Mouse (Mus musculus): ENCODE results near the gene Klk1b26.
"Not testable (repeated sequence)": the region's sequence is repeated elsewhere in the genome, so short reads cannot be mapped to it uniquely, and the experiment has no call there.

The Klk1b26 gene

DNA sequence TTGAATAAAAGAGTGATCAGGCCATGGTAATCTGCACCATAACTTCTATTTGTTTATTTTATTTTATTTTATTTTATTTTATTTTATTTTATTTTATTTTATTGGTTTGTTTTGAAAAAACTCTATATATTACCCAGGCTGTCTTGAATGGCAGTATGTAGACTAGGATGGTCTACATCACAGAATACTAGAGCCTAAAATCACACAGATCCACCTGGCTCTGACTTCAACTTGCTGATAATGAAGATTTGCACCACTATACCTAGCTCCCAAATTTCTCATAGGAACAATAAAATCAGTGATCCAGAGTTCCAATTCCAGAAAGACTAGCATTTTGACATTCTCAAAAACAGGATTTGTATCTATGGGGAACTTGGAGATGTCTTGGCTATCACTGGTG, at the start of gene Klk1b26:
Klk1b26 (plus strand) TSS at position 301 of the 400 bp plus-strand sequence.
- not testable (repeated sequence) for TF ChIP-seq GATA4 (IDR thresholded peaks at IDR 0.05; ENCODE audit: insufficient replicate concordance, low read length)

DNA sequence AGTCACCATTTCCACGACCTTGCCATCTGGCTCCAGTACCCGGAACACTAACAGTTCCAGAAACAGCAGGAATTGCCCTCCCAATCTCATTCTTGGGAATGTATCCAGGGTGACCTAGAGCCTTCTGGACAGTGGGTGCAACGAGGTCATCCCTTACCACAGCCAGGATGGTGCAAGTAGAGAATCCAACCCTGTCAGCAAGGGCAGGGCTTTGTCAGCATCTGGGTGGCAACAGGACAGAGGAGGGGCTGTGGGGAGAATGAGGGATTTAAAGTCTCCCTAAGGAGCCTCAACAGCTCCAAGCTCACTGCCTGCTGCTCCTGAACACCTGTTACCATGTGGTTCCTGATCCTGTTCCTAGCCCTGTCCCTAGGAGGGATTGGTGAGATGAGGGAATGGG, 45.5 kb upstream of the Klk1b26 start, which contains the start of gene Klk1b1:
Klk1b1 (plus strand) TSS at position 301 of the 400 bp plus-strand sequence.
- TF ChIP-seq GATA4 (IDR thresholded peaks at IDR 0.05; ENCODE audit: insufficient replicate concordance, low read length), result no peak

DNA sequence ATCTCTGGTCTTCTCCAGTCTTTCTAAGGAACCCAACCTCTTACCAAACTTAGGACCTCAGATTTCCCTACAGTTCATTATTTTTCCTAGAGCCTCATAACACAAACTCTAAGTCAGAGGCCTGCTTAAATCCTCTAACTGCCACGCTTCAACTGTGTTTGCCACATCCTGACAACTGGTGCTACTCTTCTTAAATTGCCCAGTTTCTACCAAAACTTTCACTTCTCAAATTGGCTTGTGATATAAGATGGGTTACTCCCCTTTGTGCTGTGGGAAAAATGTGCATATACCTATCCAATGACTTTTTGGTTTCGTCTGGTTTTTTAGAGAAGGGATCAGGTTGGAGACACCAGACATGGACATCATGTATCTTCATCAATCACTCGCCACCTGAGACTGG, 44.9 kb upstream of the Klk1b26 start:
- TF ChIP-seq GATA4 (IDR thresholded peaks at IDR 0.05; ENCODE audit: insufficient replicate concordance, low read length), result no peak

DNA sequence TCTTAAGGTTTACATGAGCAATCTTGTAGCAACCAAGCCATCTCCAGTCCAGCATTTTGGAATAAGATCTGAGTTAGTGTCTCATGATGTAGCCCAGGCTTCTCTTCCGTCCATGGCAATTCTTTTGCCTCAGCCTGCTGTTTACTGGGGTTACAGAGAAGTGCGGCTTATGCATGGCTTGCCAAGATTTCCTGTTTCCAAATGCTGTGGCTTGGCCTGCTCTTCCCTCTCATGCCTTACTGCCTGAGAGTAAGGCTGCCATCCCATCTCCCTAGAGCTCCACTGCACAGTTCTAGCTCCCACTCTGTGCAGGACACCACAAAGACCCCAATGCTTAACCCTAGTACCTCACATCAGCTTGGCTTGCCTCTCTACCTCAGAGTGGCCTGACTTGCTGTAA, 44.4 kb upstream of the Klk1b26 start:
- no peak for TF ChIP-seq GATA4 (IDR thresholded peaks at IDR 0.05; ENCODE audit: insufficient replicate concordance, low read length)

DNA sequence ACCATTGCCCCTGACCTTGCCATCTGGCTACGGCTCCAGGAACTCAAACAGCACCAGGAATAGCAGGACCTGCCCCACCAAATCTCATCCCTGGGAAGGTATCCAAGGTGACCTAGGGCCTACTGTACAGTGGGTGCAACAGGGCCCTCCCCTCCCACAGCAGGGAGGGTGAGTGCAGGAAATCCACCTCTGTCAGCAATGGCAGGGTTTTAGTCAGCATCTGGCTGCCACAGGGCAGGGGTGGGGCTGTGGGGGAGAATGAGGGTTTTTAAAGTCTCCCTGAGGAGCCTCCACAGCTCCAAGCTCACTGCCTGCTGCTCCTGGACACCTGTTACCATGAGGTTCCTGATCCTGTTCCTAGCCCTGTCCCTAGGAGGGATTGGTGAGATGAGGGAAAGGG, 36.2 kb upstream of the Klk1b26 start, which contains the start of gene Klk1b9:
Klk1b9 (plus strand) TSS at position 301 of the 400 bp plus-strand sequence.
- not testable (repeated sequence) for TF ChIP-seq GATA4 (IDR thresholded peaks at IDR 0.05; ENCODE audit: insufficient replicate concordance, low read length)

DNA sequence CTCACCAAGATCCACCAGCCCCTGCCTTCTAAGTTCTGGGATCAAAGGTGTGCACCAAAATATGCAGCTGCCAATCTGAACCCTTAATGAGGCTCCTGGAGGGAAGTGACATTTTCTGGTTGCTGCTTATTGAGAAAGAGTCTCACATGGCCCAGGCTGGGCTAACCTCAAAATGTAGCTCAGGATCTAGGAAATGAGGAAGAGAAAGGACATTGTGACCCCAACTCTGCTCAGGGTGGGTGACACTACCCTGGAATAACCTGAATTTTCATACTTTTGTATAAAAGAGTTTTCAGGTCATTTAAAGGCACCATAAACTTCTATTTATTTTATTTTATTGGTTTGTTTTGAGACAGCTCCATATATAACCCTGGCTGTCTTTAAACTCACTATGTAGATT, 26.3 kb upstream of the Klk1b26 start:
- TF ChIP-seq GATA4 (IDR thresholded peaks at IDR 0.05; ENCODE audit: insufficient replicate concordance, low read length), result no peak

DNA sequence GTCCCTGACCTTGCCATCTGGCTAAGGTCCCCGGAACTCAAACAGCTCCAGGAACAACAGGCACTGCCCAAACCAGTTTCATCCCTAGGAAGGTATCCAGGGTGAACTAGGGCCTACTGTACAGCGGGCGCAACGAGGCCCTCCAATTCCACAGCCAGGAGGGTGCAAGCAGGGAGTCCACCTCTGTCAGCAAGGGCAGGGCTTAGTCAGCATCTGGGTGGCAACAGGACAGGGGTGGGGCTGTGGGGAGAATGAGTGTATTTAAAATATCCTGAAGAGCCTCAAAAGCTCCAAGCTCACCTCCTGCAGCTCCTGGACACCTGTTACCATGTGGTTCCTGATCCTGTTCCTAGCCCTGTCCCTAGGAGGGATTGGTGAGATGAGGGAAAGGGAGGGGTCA, 16.4 kb upstream of the Klk1b26 start, which contains the start of gene Klk1b11:
Klk1b11 (plus strand) TSS at position 301 of the 400 bp plus-strand sequence.
- TF ChIP-seq GATA4 (IDR thresholded peaks at IDR 0.05; ENCODE audit: insufficient replicate concordance, low read length), result not testable (repeated sequence)

DNA sequence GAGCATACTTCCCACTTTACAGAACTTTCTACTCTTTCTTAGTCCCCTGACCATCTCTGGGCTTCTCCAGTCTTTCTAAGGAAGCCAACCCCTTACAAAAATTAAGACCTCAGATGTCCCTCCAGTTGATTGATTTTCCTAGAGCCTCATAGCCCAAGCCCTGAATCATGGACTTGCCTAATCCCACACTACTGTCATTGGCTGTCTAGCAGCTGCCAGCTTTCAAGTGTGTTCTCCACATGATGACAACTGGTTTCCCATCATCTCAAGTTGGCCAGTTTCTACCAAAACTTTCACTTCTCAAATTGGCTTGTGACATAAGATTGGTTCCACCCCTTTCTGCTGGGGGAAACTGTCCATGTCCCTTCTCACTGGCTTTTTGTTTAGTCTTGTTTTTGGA, 7.1 kb upstream of the Klk1b26 start:
- TF ChIP-seq GATA4 (IDR thresholded peaks at IDR 0.05; ENCODE audit: insufficient replicate concordance, low read length), result no peak

DNA sequence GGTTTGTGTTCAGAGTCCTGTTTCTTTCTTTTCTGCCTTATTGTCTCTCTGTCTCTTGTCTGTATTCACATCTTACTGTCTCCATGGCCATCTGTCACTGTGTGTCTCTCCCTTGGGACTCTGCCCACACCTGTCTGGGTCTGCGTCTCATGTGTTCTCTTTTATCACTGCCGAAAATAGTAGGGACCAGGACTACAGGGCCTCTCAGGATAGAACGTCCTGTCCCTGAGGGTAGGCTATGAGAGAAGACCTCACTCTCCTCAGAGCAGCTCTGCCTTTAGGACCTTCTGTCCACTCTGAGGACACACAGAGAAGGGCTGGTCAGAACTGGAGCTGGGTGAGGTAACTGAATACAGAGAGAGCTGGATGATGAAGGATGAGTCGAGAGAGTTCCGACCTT, 3.1 kb downstream of the Klk1b26 start:
- TF ChIP-seq GATA4 (IDR thresholded peaks at IDR 0.05; ENCODE audit: insufficient replicate concordance, low read length), result no peak

DNA sequence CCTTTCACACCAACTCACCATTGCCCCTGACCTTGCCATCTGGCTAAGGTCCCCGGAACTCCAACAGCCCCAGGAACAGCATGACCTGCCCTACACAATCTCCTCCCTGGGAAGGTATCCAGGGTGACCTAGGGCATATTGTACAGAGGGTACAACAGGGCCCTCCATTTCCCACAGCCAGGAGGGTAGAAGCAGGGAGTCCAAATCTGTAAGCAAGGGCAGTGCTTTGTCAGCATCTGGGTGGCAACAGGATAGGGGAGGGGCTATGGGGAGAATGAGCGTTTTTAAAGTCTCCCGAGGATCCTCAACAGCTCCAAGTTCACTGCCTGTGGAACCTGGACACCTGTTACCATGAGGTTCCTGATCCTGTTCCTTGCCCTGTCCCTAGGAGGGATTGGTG, 40.0 kb downstream of the Klk1b26 start, which contains the start of gene Klk1b27:
Klk1b27 (plus strand) TSS at position 301 of the 400 bp plus-strand sequence.
- TF ChIP-seq GATA4 (IDR thresholded peaks at IDR 0.05; ENCODE audit: insufficient replicate concordance, low read length), result not testable (repeated sequence)

Measured in liver, adult (tissue).